Mouse (Mus musculus) kidney, postnatal 0 days (tissue): ENCODE results near the gene Xrra1. TPM values are rescaled to one million over a fixed set of nuclear protein-coding genes. Genes with fewer than 3 reads are reported as not detected.

Experiments
- ATAC-seq: fragments of 200-750 bp; cut with Nextera tagmentation; replicated peaks from 2 replicates; pipeline ENCODE4 v1.8.0; 2017; ENCODE audit warnings: low read depth, moderate number of reproducible peaks, moderate TSS enrichment, moderate library complexity; ENCODE audit not compliant: low FRiP score
- DNase-seq: peaks from one replicate; pipeline ENCODE4 v3.0.0-alpha.2; 2016; ENCODE audit warnings: low spot score
- H3K27ac ChIP-seq: fragments of 300-500 bp; sonication (generic); 2 replicates; pipeline ENCODE4 v1.5.1; 2014; ENCODE audit warnings: mild to moderate bottlenecking
- H3K27me3 ChIP-seq: fragments of 300-500 bp; sonication (generic); 2 replicates; pipeline ENCODE4 v1.6.1; 2014; ENCODE audit warnings: low read length, mixed read lengths; ENCODE audit not compliant: insufficient read depth
- H3K36me3 ChIP-seq: fragments of 300-500 bp; sonication (generic); 2 replicates; pipeline ENCODE4 v1.6.1; 2014; ENCODE audit warnings: low read length, mixed read lengths; ENCODE audit not compliant: insufficient read depth
- H3K4me1 ChIP-seq: fragments of 300-500 bp; sonication (generic); replicated peaks from 2 replicates; pipeline ENCODE4 v1.6.1; 2014; ENCODE audit warnings: antibody characterized with exemption, low read length, mixed read lengths; ENCODE audit not compliant: insufficient read depth
- H3K4me2 ChIP-seq: fragments of 300-500 bp; sonication (generic); 2 replicates; pipeline ENCODE4 v1.6.1; 2014; ENCODE audit warnings: mild to moderate bottlenecking, low read length, moderate library complexity, mixed read lengths
- H3K4me3 ChIP-seq: fragments of 300-500 bp; sonication (generic); replicated peaks from 2 replicates; pipeline ENCODE4 v1.5.1; 2014; ENCODE audit warnings: low read depth, low read length
- H3K9ac ChIP-seq: fragments of 300-500 bp; sonication (generic); 2 replicates; pipeline ENCODE4 v1.6.1; 2014; ENCODE audit warnings: low read depth, low read length
- H3K9me3 ChIP-seq: fragments of 300-500 bp; sonication (generic); replicated peaks from 2 replicates; pipeline ENCODE4 v1.6.1; 2016; ENCODE audit warnings: low read length, inconsistent platforms, mixed read lengths
- CTCF ChIP-seq: IDR thresholded peaks from 2 replicates; pipeline ENCODE4 v1.5.1; 2016; ENCODE audit warnings: antibody characterized with exemption, low read depth, mild to moderate bottlenecking, moderate library complexity
- WGBS: fragments of 180-500 bp; shearing (Covaris S2); extraction: QIAGEN DNeasy Blood & Tissue Kit; methylation state at CpG from one replicate; pipeline ENCODE4 v1.1.7; 2014; 5-methylcytosine and 5-hydroxymethylcytosine counted together
- polyA plus RNA-seq: library from polyadenylated mRNA; unstranded; fragments of >200 nt; fragmentation: Nextera tagmentation; extraction: Ambion mirVana; gene quantifications from 2 replicates; pipeline ENCODE4 v1.2.1, GENCODE M21; 2015

The Xrra1 gene
- polyA plus RNA-seq, 1 experiment from 2014 or later = 0.20 TPM

GRCm38 (mm10) chr7:99902918-99903665 is 44.2 kb downstream of the Xrra1 start:
- H3K4me2 ChIP-seq = no peak overlapping the region
- H3K27me3 ChIP-seq = no peaks in the 10 kb centered on the region
- H3K36me3 ChIP-seq = no peaks in the 10 kb centered on the region
- H3K27ac ChIP-seq = no peak overlapping the region
- no peak for TF ChIP-seq CTCF
- no peak for DNase-seq
- H3K9me3 ChIP-seq = no peaks in the 10 kb centered on the region
- H3K4me1 ChIP-seq = no peaks in the 10 kb centered on the region
- H3K9ac ChIP-seq = no peak overlapping the region
- no peak overlapping the region for H3K4me3 ChIP-seq
- no peak for ATAC-seq
- WGBS = 78% methylated on average over 11 of the region's 11 CpGs

- no peak for TF ChIP-seq CTCF
- ATAC-seq (no peak), DNase-seq (no peak)
- Histone ChIP-seq H3K4me3 (no peak overlapping the region), H3K4me2 (no peak overlapping the region), H3K27me3 (no peaks in the 10 kb centered on the region), H3K9ac (no peak overlapping the region), H3K9me3 (no peaks in the 10 kb centered on the region), H3K27ac (no peak overlapping the region), H3K36me3 (no peaks in the 10 kb centered on the region), H3K4me1 (no peaks in the 10 kb centered on the region)
- 59% methylated on average over 3 of the region's 3 CpGs for WGBS
Observed at GRCm38 (mm10) chr7:99904421-99905005, 45.6 kb downstream of the Xrra1 start.

- Histone ChIP-seq H3K27ac (no peak overlapping the region), H3K4me3 (no peak overlapping the region), H3K36me3 (no peaks in the 10 kb centered on the region), H3K9me3 (no peaks in the 10 kb centered on the region), H3K27me3 (no peaks in the 10 kb centered on the region), H3K9ac (no peak overlapping the region), H3K4me2 (no peak overlapping the region), H3K4me1 (no peaks in the 10 kb centered on the region)
- TF ChIP-seq CTCF = no peak
- no peak for ATAC-seq
- 81% methylated on average over 3 of the region's 3 CpGs for WGBS
- no peak for DNase-seq
Observed at GRCm38 (mm10) chr7:99906346-99906745, 47.4 kb downstream of the Xrra1 start.

- DNase-seq = no peak
- Histone ChIP-seq H3K4me3 (no peak overlapping the region), H3K9ac (no peak overlapping the region), H3K4me2 (no peak overlapping the region), H3K36me3 (no peaks in the 10 kb centered on the region), H3K4me1 (no peaks in the 10 kb centered on the region), H3K9me3 (no peaks in the 10 kb centered on the region), H3K27ac (no peak overlapping the region), H3K27me3 (no peaks in the 10 kb centered on the region)
- TF ChIP-seq CTCF = no peak
- WGBS = 74% methylated on average over 3 of the region's 3 CpGs
- ATAC-seq = no peak
Observed at GRCm38 (mm10) chr7:99907463-99907862, 48.5 kb downstream of the Xrra1 start.

GRCm38 (mm10) chr7:99911038-99911437 is 52.1 kb downstream of the Xrra1 start:
- H3K4me3 ChIP-seq = no peak overlapping the region
- H3K36me3 ChIP-seq = no peaks in the 10 kb centered on the region
- no peaks in the 10 kb centered on the region for H3K27me3 ChIP-seq
- no peak overlapping the region for H3K4me2 ChIP-seq
- no peak for DNase-seq
- no peaks in the 10 kb centered on the region for H3K4me1 ChIP-seq
- no peak for ATAC-seq
- no peaks in the 10 kb centered on the region for H3K9me3 ChIP-seq
- no peak overlapping the region for H3K9ac ChIP-seq
- no peak overlapping the region for H3K27ac ChIP-seq
- TF ChIP-seq CTCF = no peak
- 82% methylated on average over 5 of the region's 5 CpGs for WGBS

- no peaks in the 10 kb centered on the region for H3K9me3 ChIP-seq
- no peaks in the 10 kb centered on the region for H3K36me3 ChIP-seq
- no peak overlapping the region for H3K4me2 ChIP-seq
- H3K27me3 ChIP-seq = no peaks in the 10 kb centered on the region
- H3K9ac ChIP-seq = no peak overlapping the region
- peaks cover 15% of the 10 kb centered on the region; the same call in 1 of the 2 replicates for H3K4me1 ChIP-seq
- WGBS = 79% methylated on average over 10 of the region's 10 CpGs
- ATAC-seq = no peak
- no peak overlapping the region for H3K27ac ChIP-seq
- H3K4me3 ChIP-seq = no peak overlapping the region
- TF ChIP-seq CTCF = no peak
- no peak for DNase-seq
Observed at GRCm38 (mm10) chr7:99914316-99914715, 55.4 kb downstream of the Xrra1 start.

GRCm38 (mm10) chr7:99915511-99915910 is 56.6 kb downstream of the Xrra1 start:
- 78% methylated on average over 2 of the region's 2 CpGs for WGBS

More at GRCm38 (mm10) chr7:99915511-99915910, 56.6 kb downstream of the Xrra1 start:
- H3K36me3 ChIP-seq = no peaks in the 10 kb centered on the region
- H3K4me3 ChIP-seq = no peak overlapping the region
- no peaks in the 10 kb centered on the region for H3K9me3 ChIP-seq
- DNase-seq (no peak), ATAC-seq (no peak)
- TF ChIP-seq CTCF = no peak
- no peak overlapping the region for H3K9ac ChIP-seq
- H3K27me3 ChIP-seq = no peaks in the 10 kb centered on the region
- H3K4me1 ChIP-seq = peaks cover 15% of the 10 kb centered on the region; the same call in 1 of the 2 replicates
- H3K27ac ChIP-seq = no peak overlapping the region
- no peak overlapping the region for H3K4me2 ChIP-seq
